Mouse (Mus musculus) stomach, embryonic 15.5 days (tissue): Measurements from ENCODE around the gene Olfr1122. TPM values are rescaled to one million over a fixed set of nuclear protein-coding genes. Genes with fewer than 3 reads are reported as not detected.

Source experiments
- polyA plus RNA-seq: library from polyadenylated mRNA; unstranded; fragments of >200 nt; fragmentation: Nextera tagmentation; extraction: Ambion mirVana; gene quantifications from 2 replicates; pipeline ENCODE4 v1.2.1, GENCODE M21; 2015

The Olfr1122 gene
- polyA plus RNA-seq, 1 experiment from 2014 or later = not detected

Other genes with a start within 250 kb of the Olfr1122 start
- not detected in 2 replicates for gene Olfr1110, start 245.5 kb upstream of the Olfr1122 start, polyA plus RNA-seq
- gene Olfr1111, start 233.2 kb upstream of the Olfr1122 start, polyA plus RNA-seq = not detected in 2 replicates
- not detected in 2 replicates for gene Olfr1112, start 198.1 kb upstream of the Olfr1122 start, polyA plus RNA-seq
- gene Olfr1113, start 176.9 kb upstream of the Olfr1122 start, polyA plus RNA-seq = not detected in 2 replicates
- gene Olfr1115, start 137.8 kb upstream of the Olfr1122 start, polyA plus RNA-seq = not detected in 2 replicates
- gene Olfr1116, start 118.3 kb upstream of the Olfr1122 start, polyA plus RNA-seq = not detected in 2 replicates
- gene Olfr1118, start 78.3 kb upstream of the Olfr1122 start, polyA plus RNA-seq = not detected in 2 replicates
- not detected in 2 replicates for gene Olfr1120, start 31.0 kb upstream of the Olfr1122 start, polyA plus RNA-seq
- not detected in 2 replicates for gene Olfr1121, start 16.0 kb upstream of the Olfr1122 start, polyA plus RNA-seq
- not detected in 2 replicates for gene Olfr1123, start 30.8 kb downstream of the Olfr1122 start, polyA plus RNA-seq
- gene Olfr1124, start 44.4 kb downstream of the Olfr1122 start, polyA plus RNA-seq = 0.06 TPM in 1 of 2 replicates, not detected in the other
- gene Olfr1126, start 68.1 kb downstream of the Olfr1122 start, polyA plus RNA-seq = not detected in 2 replicates
- not detected in 2 replicates for gene Pramel7, start 111.2 kb downstream of the Olfr1122 start, polyA plus RNA-seq
- not detected in 2 replicates for gene Pramel6, start 120.7 kb downstream of the Olfr1122 start, polyA plus RNA-seq
- not detected in 2 replicates for gene Olfr153, start 145.9 kb downstream of the Olfr1122 start, polyA plus RNA-seq
- not detected in 2 replicates for gene Olfr1128, start 159.7 kb downstream of the Olfr1122 start, polyA plus RNA-seq
- gene Olfr1129, start 188.1 kb downstream of the Olfr1122 start, polyA plus RNA-seq = not detected in 2 replicates
- gene Olfr1130, start 220.4 kb downstream of the Olfr1122 start, polyA plus RNA-seq = not detected in 2 replicates
- not detected in 2 replicates for gene Olfr1131, start 241.3 kb downstream of the Olfr1122 start, polyA plus RNA-seq